Mouse (Mus musculus) neural tube, embryonic 15.5 days (tissue): ENCODE data around the gene Ankmy1. TPM values are rescaled to one million over a fixed set of nuclear protein-coding genes. Genes with fewer than 3 reads are reported as not detected.

Source experiments
- ATAC-seq: fragments of 200-750 bp; cut with Nextera tagmentation; 2 replicates; pipeline ENCODE4 v1.8.0; 2017; ENCODE audit warnings: mild to moderate bottlenecking, moderate TSS enrichment, moderate library complexity; ENCODE audit not compliant: low FRiP score
- H3K27ac ChIP-seq: fragments of 300-500 bp; sonication (generic); replicated peaks from 2 replicates; pipeline ENCODE4 v1.5.1; 2015; ENCODE audit warnings: mild to moderate bottlenecking, inconsistent platforms
- H3K27me3 ChIP-seq: fragments of 300-500 bp; sonication (generic); replicated peaks from 2 replicates; pipeline ENCODE4 v1.6.1; 2015; ENCODE audit warnings: inconsistent platforms
- H3K36me3 ChIP-seq: fragments of 300-500 bp; sonication (generic); 2 replicates; pipeline ENCODE4 v1.6.1; 2015; ENCODE audit warnings: inconsistent platforms
- H3K4me1 ChIP-seq: fragments of 300-500 bp; sonication (generic); 2 replicates; pipeline ENCODE4 v1.6.1; 2015; ENCODE audit warnings: inconsistent platforms
- H3K4me2 ChIP-seq: fragments of 300-500 bp; sonication (generic); 2 replicates; pipeline ENCODE4 v1.6.1; 2015; ENCODE audit warnings: inconsistent platforms, mild to moderate bottlenecking, moderate library complexity
- H3K4me3 ChIP-seq: fragments of 300-500 bp; sonication (generic); replicated peaks from 2 replicates; pipeline ENCODE4 v1.5.1; 2015; ENCODE audit warnings: mild to moderate bottlenecking, inconsistent platforms
- H3K9ac ChIP-seq: fragments of 300-500 bp; sonication (generic); replicated peaks from 2 replicates; pipeline ENCODE4 v1.6.1; 2015; ENCODE audit warnings: mild to moderate bottlenecking, inconsistent platforms
- H3K9me3 ChIP-seq: fragments of 300-500 bp; sonication (generic); replicated peaks from 2 replicates; pipeline ENCODE4 v1.6.1; 2016; ENCODE audit warnings: inconsistent platforms
- WGBS: fragments of 180-500 bp; shearing (Covaris S2); methylation state at CpG from one replicate; pipeline ENCODE4 v1.1.7; 2015; ENCODE audit warnings: mixed read lengths; 5-methylcytosine and 5-hydroxymethylcytosine counted together
- polyA plus RNA-seq: library from polyadenylated mRNA; unstranded; fragments of >200 nt; fragmentation: Nextera tagmentation; extraction: Ambion mirVana; gene quantifications from 2 replicates; pipeline ENCODE4 v1.2.1, GENCODE M21; 2015

Gene Ankmy1
- polyA plus RNA-seq, 1 experiment from 2014 or later: 0.69 TPM

DNA sequence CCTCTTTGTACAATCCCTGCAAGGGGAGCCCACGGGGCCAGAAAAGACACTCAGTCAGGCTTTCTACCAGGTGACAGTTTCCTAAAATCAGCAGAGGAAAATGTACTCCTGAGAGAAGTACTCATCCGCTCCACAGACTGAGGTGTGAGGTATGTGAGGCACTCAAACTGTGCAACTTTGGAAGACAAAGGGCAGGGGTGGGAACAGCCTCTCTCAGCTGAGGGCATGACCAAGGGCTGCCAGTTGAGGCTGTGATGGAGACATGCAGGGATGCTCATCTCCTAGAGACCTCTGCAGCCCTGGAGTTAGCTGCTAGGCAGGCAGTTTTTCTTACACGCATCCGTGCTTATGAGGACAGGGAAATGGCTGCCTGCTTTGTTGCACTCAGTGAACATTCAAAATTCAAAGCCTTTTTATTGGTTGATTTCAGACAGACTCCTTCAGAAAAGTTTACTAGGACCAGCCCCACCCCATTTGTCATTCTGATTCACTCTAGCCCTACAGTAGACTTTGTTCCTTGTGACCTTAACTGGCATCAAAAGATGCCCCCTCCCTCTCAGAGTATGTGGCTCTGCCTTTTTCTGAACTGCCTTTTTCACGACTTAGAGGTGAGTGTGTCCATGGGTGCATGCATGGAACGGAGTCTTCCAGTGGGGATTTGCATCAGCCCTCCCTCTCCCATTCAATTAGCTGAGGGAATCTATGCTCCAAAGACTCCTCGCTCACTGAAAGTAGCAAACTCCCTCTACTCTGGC is 13.6 kb downstream of the Ankmy1 start:
- H3K27ac ChIP-seq: no peak overlapping the region
- WGBS: 67% methylated on average over 7 of the region's 7 CpGs
- H3K36me3 ChIP-seq: no peaks in the 10 kb centered on the region
- no peaks in the 10 kb centered on the region for H3K27me3 ChIP-seq
- H3K4me2 ChIP-seq: no peak overlapping the region
- no peak overlapping the region for H3K9ac ChIP-seq
- no peaks in the 10 kb centered on the region for H3K9me3 ChIP-seq
- ATAC-seq: no peak
- no peak overlapping the region for H3K4me3 ChIP-seq
- no peaks in the 10 kb centered on the region for H3K4me1 ChIP-seq

- WGBS: 89% methylated on average over 6 of the region's 6 CpGs
- ATAC-seq: no peak
- Histone ChIP-seq H3K4me2 (no peak overlapping the region), H3K27me3 (no peaks in the 10 kb centered on the region), H3K27ac (no peak overlapping the region), H3K4me1 (no peaks in the 10 kb centered on the region), H3K9me3 (no peaks in the 10 kb centered on the region), H3K4me3 (no peak overlapping the region), H3K9ac (no peak overlapping the region), H3K36me3 (no peaks in the 10 kb centered on the region)
Observed at GRCm38 (mm10) chr1:92881982-92882381, 20.7 kb downstream of the Ankmy1 start.

GRCm38 (mm10) chr1:92880101-92880500 is 22.6 kb downstream of the Ankmy1 start:
- WGBS: 84% methylated on average over 5 of the region's 5 CpGs
- Histone ChIP-seq H3K4me1 (no peaks in the 10 kb centered on the region), H3K9ac (no peak overlapping the region), H3K4me3 (no peak overlapping the region), H3K27me3 (no peaks in the 10 kb centered on the region), H3K36me3 (no peaks in the 10 kb centered on the region), H3K4me2 (no peak overlapping the region), H3K27ac (no peak overlapping the region), H3K9me3 (no peaks in the 10 kb centered on the region)
- no peak for ATAC-seq

GRCm38 (mm10) chr1:92879266-92879665 is 23.4 kb downstream of the Ankmy1 start:
- H3K4me2 ChIP-seq: no peak overlapping the region
- no peak overlapping the region for H3K4me3 ChIP-seq
- no peak overlapping the region for H3K27ac ChIP-seq
- H3K9ac ChIP-seq: no peak overlapping the region
- H3K4me1 ChIP-seq: no peaks in the 10 kb centered on the region
- no peaks in the 10 kb centered on the region for H3K36me3 ChIP-seq
- ATAC-seq: no peak
- 85% methylated on average over 12 of the region's 12 CpGs for WGBS
- H3K27me3 ChIP-seq: no peaks in the 10 kb centered on the region
- no peaks in the 10 kb centered on the region for H3K9me3 ChIP-seq

DNA sequence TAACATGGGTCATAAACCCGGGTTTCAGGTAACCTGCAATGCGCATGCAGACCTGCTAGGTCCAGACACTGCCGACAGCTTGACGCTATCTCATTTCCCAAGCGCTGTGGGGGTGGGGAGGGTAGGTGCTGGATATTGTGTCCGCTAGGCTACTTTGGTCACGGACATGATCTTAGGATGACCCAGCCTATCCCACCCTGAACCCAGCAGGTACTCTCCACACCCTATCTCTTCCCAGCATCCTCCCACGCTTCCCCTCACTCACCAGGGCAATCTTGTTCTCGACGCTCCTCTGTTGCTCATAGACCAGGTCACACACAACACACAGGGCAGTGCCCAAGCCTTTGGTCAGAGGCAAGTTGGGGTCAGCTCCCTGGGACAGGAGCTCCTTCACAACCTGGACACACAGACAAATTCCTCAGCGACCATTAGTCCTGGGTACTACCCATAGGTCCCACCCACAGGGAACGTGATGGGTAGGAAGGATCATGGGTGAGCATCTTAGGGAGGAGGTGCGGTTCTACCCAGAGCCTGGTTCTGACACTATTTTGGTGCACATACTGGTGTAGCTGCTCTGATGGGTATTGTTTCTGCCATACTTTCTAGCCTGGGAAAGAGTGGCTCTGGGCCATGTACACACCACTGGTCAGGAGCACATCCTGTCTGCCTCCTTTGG is 24.5 kb downstream of the Ankmy1 start:
- no peak overlapping the region for H3K27ac ChIP-seq
- no peak overlapping the region for H3K9ac ChIP-seq
- H3K36me3 ChIP-seq: no peaks in the 10 kb centered on the region
- H3K4me2 ChIP-seq: no peak overlapping the region
- WGBS: 85% methylated on average over 13 of the region's 13 CpGs
- H3K27me3 ChIP-seq: no peaks in the 10 kb centered on the region
- H3K9me3 ChIP-seq: no peaks in the 10 kb centered on the region
- H3K4me1 ChIP-seq: no peaks in the 10 kb centered on the region
- no peak overlapping the region for H3K4me3 ChIP-seq
- ATAC-seq: no peak

GRCm38 (mm10) chr1:92877431-92877978 is 25.2 kb downstream of the Ankmy1 start:
- ATAC-seq: no peak
- Histone ChIP-seq H3K4me3 (no peak overlapping the region), H3K9ac (no peak overlapping the region), H3K27ac (no peak overlapping the region), H3K9me3 (no peaks in the 10 kb centered on the region), H3K4me1 (no peaks in the 10 kb centered on the region), H3K4me2 (no peak overlapping the region), H3K36me3 (no peaks in the 10 kb centered on the region), H3K27me3 (no peaks in the 10 kb centered on the region)
- WGBS: 67% methylated on average over 12 of the region's 12 CpGs

GRCm38 (mm10) chr1:92875360-92876111 is 27.2 kb downstream of the Ankmy1 start:
- no peak for ATAC-seq
- WGBS: 91% methylated on average over 8 of the region's 8 CpGs
- Histone ChIP-seq H3K27me3 (no peaks in the 10 kb centered on the region), H3K27ac (no peak overlapping the region), H3K4me2 (no peak overlapping the region), H3K9me3 (no peaks in the 10 kb centered on the region), H3K4me1 (no peaks in the 10 kb centered on the region), H3K4me3 (no peak overlapping the region), H3K36me3 (no peaks in the 10 kb centered on the region), H3K9ac (no peak overlapping the region)

DNA sequence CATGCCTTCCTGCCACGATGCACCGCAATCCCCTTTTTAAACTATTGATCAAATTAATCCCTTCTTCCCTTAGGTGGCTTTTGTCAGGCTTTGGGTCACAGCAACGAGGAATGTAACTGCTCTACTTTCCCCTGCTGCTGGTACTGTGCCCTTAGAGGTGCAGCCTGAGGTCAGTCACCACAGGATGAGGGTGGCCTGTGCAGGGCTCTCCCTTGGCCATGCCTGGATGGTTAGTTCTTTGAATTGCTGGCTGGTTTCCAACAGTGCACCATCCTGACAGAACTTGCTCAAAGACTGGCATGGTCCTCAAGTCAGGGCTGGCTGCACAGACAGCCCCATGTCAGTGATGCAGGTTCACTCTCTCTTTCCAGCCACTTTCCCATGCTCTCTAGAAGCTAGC is 28.7 kb downstream of the Ankmy1 start:
- H3K9ac ChIP-seq: no peak overlapping the region
- H3K36me3 ChIP-seq: no peaks in the 10 kb centered on the region
- no peak overlapping the region for H3K27ac ChIP-seq
- no peak overlapping the region for H3K4me2 ChIP-seq
- no peak for ATAC-seq
- H3K27me3 ChIP-seq: no peaks in the 10 kb centered on the region
- WGBS: 90% methylated on average over 3 of the region's 3 CpGs
- no peaks in the 10 kb centered on the region for H3K4me1 ChIP-seq
- H3K4me3 ChIP-seq: no peak overlapping the region
- H3K9me3 ChIP-seq: no peaks in the 10 kb centered on the region

DNA sequence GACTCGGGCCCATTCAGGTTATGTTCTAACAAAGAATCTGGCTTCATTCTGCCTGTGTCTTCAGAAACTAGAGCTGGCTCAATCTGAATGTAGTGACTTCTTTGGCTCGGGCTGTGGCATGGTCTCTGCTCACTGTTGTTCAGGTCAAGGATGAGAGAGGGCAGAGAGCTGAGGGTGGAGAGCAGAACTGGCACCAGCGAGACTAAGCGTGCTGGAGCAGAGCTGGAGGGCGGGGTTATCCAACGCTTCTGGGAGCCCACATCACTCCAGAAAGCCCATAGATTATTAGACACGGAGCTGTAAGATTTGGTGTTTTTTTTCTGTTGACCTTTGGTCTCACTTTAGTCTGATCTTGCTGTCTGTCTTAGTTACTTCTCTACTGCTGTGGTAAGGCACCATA is 30.0 kb downstream of the Ankmy1 start:
- H3K4me2 ChIP-seq: no peak overlapping the region
- no peaks in the 10 kb centered on the region for H3K36me3 ChIP-seq
- H3K9me3 ChIP-seq: no peaks in the 10 kb centered on the region
- H3K27me3 ChIP-seq: no peaks in the 10 kb centered on the region
- no peak overlapping the region for H3K27ac ChIP-seq
- no peak overlapping the region for H3K4me3 ChIP-seq
- WGBS: 88% methylated on average over 7 of the region's 7 CpGs
- ATAC-seq: no peak
- no peak overlapping the region for H3K9ac ChIP-seq
- H3K4me1 ChIP-seq: no peaks in the 10 kb centered on the region

- WGBS: 81% methylated on average over 2 of the region's 2 CpGs
- H3K4me2 ChIP-seq: no peak overlapping the region
- H3K27me3 ChIP-seq: no peaks in the 10 kb centered on the region
- no peaks in the 10 kb centered on the region for H3K36me3 ChIP-seq
- H3K9me3 ChIP-seq: no peaks in the 10 kb centered on the region
- H3K4me1 ChIP-seq: peaks cover 5% of the 10 kb centered on the region; the same call in 1 of the 2 replicates
- no peak overlapping the region for H3K4me3 ChIP-seq
- ATAC-seq: no peak
- H3K9ac ChIP-seq: no peak overlapping the region
- no peak overlapping the region for H3K27ac ChIP-seq
Observed at GRCm38 (mm10) chr1:92869985-92870384, 32.7 kb downstream of the Ankmy1 start.

DNA sequence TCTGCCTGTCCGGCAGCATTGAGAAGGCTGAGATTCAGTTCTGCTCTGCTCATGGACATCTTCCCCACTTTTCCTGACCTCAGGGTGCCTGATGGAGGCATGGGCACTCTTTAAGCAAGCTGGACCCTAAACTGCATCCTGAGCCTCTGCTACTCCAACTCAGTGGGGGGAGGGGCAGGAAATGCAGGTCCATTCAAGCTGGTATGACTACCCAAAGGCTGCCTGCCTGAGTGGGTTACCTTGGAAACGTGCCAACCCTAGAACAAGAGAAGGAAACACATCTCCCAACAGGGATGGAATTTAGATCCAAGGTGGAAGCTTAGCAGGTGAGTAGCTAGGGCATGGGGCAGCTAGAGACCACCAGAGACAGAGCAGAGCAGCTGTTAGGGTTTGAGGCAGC is 36.5 kb downstream of the Ankmy1 start:
- ATAC-seq: no peak
- H3K4me3 ChIP-seq: no peak overlapping the region
- WGBS: 71% methylated on average over 2 of the region's 2 CpGs
- H3K4me2 ChIP-seq: no peak overlapping the region
- H3K27ac ChIP-seq: no peak overlapping the region
- no peaks in the 10 kb centered on the region for H3K36me3 ChIP-seq
- H3K27me3 ChIP-seq: no peaks in the 10 kb centered on the region
- H3K9me3 ChIP-seq: no peaks in the 10 kb centered on the region
- no peak overlapping the region for H3K9ac ChIP-seq
- H3K4me1 ChIP-seq: peaks cover 9% of the 10 kb centered on the region; the same call in 1 of the 2 replicates
